Mouse (Mus musculus) gastrocnemius, postnatal 10 days (tissue): ENCODE results near the gene Pet2. TPM values are rescaled to one million over a fixed set of nuclear protein-coding genes. Genes with fewer than 3 reads are reported as not detected.

Source experiments
- DNase-seq: peaks from one replicate; pipeline ENCODE4 v3.0.0; 2021; ENCODE audit warnings: mixed read lengths
- long read RNA-seq, 2 experiments: library from polyadenylated mRNA; stranded (forward); transcript quantifications; one replicate each; pipeline ENCODE4 v2.0.0; 2021
- total RNA-seq, 2 experiments: library from RNA; stranded (reverse); gene quantifications; 2 replicates each; pipeline ENCODE4 v1.2.3; 2021

Gene Pet2
- not detected for total RNA-seq
- long read RNA-seq, experiment 1, result 0 reads
- long read RNA-seq, experiment 2, result 0 reads

GRCm38 (mm10) chrX:89409589-89409988, at the start of gene Pet2:
Gene Pet2 (minus strand): TSS chrX:89409689.
- DNase-seq, result no peak
